Mouse (Mus musculus): ENCODE results near the gene Dnase1l1.

Gene Dnase1l1

GRCm38 (mm10) chrX:74269736-74270061 lies 12.4 kb downstream of the Dnase1l1 start:
- no peak for DNase-seq

GRCm38 (mm10) chrX:74257746-74258145 lies 24.4 kb downstream of the Dnase1l1 start:
- DNase-seq: no peak

- peak in 1 of 2 experiments; percentile 9 for DNase-seq
Observed at GRCm38 (mm10) chrX:74254888-74255565, 27.1 kb downstream of the Dnase1l1 start.

GRCm38 (mm10) chrX:74254153-74254887 lies 27.8 kb downstream of the Dnase1l1 start, which contains the start of gene Emd:
Gene Emd (plus strand): TSS chrX:74254687.
- peak; percentile 86 to 90 for DNase-seq

GRCm38 (mm10) chrX:74249615-74250014 lies 32.5 kb downstream of the Dnase1l1 start, which contains the start of gene Flna:
Gene Flna (minus strand): TSS chrX:74249820.
- peak; percentile 80 to 88 for DNase-seq

GRCm38 (mm10) chrX:74248651-74249050 lies 33.5 kb downstream of the Dnase1l1 start:
- peak; percentile 65 to 79 for DNase-seq

GRCm38 (mm10) chrX:74246693-74247092 lies 35.4 kb downstream of the Dnase1l1 start:
- DNase-seq: no peak

- peak; percentile 82 to 89 for DNase-seq
Observed at GRCm38 (mm10) chrX:74246213-74246681, 35.9 kb downstream of the Dnase1l1 start.

- DNase-seq: peak; percentile 80 to 88
Observed at GRCm38 (mm10) chrX:74245687-74246086, 36.5 kb downstream of the Dnase1l1 start.

GRCm38 (mm10) chrX:74245107-74245506 lies 37.0 kb downstream of the Dnase1l1 start:
- DNase-seq: no peak

GRCm38 (mm10) chrX:74244614-74245083 lies 37.5 kb downstream of the Dnase1l1 start:
- DNase-seq: peak in 1 of 2 experiments; percentile 8

- DNase-seq: no peak
Observed at GRCm38 (mm10) chrX:74243807-74244206, 38.3 kb downstream of the Dnase1l1 start.

- DNase-seq: no peak
Observed at GRCm38 (mm10) chrX:74243396-74243795, 38.7 kb downstream of the Dnase1l1 start.

- no peak for DNase-seq
Observed at GRCm38 (mm10) chrX:74240332-74240731, 41.8 kb downstream of the Dnase1l1 start.

- no peak for DNase-seq
Observed at GRCm38 (mm10) chrX:74233196-74233595, 48.9 kb downstream of the Dnase1l1 start.

GRCm38 (mm10) chrX:74230038-74230437 lies 52.1 kb downstream of the Dnase1l1 start:
- no peak for DNase-seq
